Mouse (Mus musculus): Measurements from ENCODE around the gene Hsf4. TPM values are rescaled to one million over a fixed set of nuclear protein-coding genes. Genes with fewer than 3 reads are reported as not detected.
A peak's percentile ranks its signal among the peaks of the same experiment; 100 is the strongest.
"Not testable (repeated sequence)": the region's sequence is repeated elsewhere in the genome, so short reads cannot be mapped to it uniquely, and the experiment has no call there.

Hsf4 gene
- total and polyA plus RNA-seq, 3 experiments: 2.7 to 4.3 (median 3.9) TPM

DNA sequence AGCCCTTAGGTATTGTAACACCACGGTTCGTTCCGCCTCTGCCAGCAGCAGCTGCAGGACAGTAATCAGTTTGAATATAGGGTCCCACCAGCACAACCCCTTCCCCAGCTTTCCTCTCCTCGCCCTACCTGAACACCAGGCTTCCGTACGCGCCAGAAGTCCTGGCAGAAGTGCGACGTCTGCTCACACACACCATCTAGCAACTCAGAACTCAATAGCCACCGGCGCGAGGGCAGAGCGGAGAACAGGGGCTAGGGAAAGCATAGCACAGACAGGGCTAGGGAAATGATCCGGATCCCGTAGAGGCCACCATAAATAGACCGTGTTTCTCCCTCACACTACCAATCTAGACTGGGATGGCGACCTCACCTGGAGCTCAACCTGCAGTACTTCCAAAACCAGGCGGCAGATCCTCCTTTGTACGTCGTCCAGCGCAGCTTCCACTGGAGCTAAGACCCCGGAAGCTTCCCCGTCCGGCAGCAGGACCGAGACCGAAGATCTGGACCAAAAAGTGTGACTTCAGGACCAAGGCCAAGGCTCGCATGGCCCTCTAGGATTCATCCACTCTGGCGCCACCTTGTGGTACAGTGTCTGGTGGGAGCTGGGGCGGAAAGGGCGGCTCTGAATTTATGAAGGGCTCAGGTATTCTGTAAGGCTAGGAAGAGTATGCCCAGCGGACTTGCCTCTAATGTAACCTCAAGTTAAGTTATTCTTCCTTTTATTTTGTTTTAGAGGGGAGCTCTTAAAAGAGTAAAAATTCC, 21.1 kb downstream of the Hsf4 start:
- Histone ChIP-seq H3K36me3 (ENCODE audit: control insufficient read depth, insufficient read depth, low read length) (no peaks in the 10 kb centered on the region), H3K4me3 (no peak overlapping the region), H3K9ac (ENCODE audit: low read depth, low read length) (no peak overlapping the region), H3K27me3 (ENCODE audit: control insufficient read depth, insufficient read depth, low read length) (no peaks in the 10 kb centered on the region), H3K27ac (no peak overlapping the region), H3K79me2 (replicated peaks; ENCODE audit: control insufficient read depth, insufficient read depth, low read length) (no peaks in the 10 kb centered on the region), H3K4me1 (ENCODE audit: control insufficient read depth, insufficient read depth, low read length) (peaks cover 11% of the 10 kb centered on the region)
- intact Hi-C loops (cut with DNase I): loop anchor here (2.0 to 10.0 kb wide), 3 partner anchors 36 to 636 kb away; partner anchors contain the start of gene B3gnt9
- TF ChIP-seq CTCF (IDR thresholded peaks at IDR 0.05) (peak; percentile 97; the same call in 1 of the 2 replicates), EP300 (IDR thresholded peaks at IDR 0.05; ENCODE audit: insufficient read depth, low read depth, low read length) (0 out of 2 replicates have a peak, but pooled peaks have one; percentile 55), POLR2A (IDR thresholded peaks at IDR 0.05; ENCODE audit: insufficient read depth, low read depth, low read length) (no peak)
- 17% methylated on average over 31 of the region's 31 CpGs for WGBS
- peak; percentile 86 to 90 for DNase-seq

DNA sequence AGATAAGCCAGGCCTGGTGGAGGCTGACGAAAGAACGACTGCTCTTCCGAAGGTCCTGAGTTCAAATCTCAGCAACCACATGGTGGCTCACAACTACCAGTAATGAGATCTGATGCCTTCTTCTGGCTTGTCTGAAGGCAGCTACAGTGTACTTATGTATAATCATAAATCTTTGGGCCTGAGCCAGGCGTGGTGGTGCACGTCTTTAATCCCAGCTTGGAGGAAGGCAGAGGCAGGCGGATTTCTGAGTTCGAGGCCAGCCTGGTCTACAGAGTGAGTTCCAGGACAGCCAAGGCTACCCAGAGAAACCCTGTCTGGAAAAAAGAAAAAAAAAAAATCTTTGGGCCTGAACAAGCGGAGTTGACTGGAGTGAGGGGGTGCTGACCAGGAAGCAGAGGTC, 21.8 kb downstream of the Hsf4 start:
- H3K79me2 ChIP-seq (replicated peaks; ENCODE audit: control insufficient read depth, insufficient read depth, low read length); H3K9ac ChIP-seq (ENCODE audit: low read depth, low read length); H3K36me3 ChIP-seq (ENCODE audit: control insufficient read depth, insufficient read depth, low read length); H3K4me3 ChIP-seq; DNase-seq; H3K27me3 ChIP-seq (ENCODE audit: control insufficient read depth, insufficient read depth, low read length); H3K27ac ChIP-seq: not testable (repeated sequence)
- H3K4me1 ChIP-seq (ENCODE audit: control insufficient read depth, insufficient read depth, low read length): peaks cover 11% of the 10 kb centered on the region
- intact Hi-C loops (cut with DNase I): loop anchor here (2.0 to 10.0 kb wide), 3 partner anchors 37 to 637 kb away; partner anchors contain the start of gene B3gnt9
- 75% methylated on average over 8 of the region's 8 CpGs for WGBS

DNA sequence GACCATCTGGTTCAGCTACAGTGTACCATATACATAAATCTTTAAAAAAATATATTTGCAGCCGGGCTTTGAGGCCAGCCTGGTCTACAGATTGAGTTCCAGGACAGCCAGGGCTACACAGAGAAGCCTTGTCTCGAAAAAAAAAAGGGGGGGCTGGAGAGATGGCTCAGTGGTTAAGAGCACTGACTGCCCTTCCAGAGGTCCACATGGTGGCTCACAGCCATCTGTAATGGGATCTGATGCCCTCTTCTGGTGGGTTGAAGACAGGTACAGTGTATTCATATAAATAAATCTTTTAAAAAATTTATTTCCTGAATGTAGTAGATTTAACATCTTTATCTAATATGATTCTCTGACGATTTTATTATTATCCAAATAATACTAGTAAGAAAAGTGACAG, 22.2 kb downstream of the Hsf4 start:
- 53% methylated on average over 3 of the region's 3 CpGs for WGBS
- not testable (repeated sequence) for H3K27ac ChIP-seq; H3K79me2 ChIP-seq (replicated peaks; ENCODE audit: control insufficient read depth, insufficient read depth, low read length); H3K36me3 ChIP-seq (ENCODE audit: control insufficient read depth, insufficient read depth, low read length); H3K4me3 ChIP-seq; H3K27me3 ChIP-seq (ENCODE audit: control insufficient read depth, insufficient read depth, low read length); DNase-seq; H3K9ac ChIP-seq (ENCODE audit: low read depth, low read length)
- H3K4me1 ChIP-seq (ENCODE audit: control insufficient read depth, insufficient read depth, low read length): peaks cover 11% of the 10 kb centered on the region
- peak; percentile 52 for TF ChIP-seq CTCF (IDR thresholded peaks at IDR 0.05)
- intact Hi-C loops (cut with DNase I): loop anchor here (2.0 to 10.0 kb wide), 3 partner anchors 37 to 637 kb away; partner anchors contain the start of gene B3gnt9

DNA sequence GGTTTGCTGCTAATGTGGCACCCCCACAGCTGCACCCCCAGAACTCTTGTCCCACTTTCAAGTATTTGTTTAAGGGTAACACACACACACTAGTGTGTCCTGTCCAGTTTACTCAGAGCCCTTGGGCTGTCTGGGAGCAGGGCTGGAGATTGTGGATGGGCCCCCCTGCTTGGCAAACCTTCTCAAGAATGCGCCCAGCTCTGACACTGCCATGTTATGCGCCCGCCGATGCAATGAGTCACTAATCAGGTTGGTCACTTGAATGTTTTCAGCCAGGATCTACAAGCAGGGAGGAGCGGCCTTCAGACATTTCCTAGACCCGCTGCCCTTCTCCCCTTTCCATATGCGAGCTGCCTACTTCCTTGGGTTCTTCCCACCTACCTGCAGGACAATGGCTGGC, 22.9 kb downstream of the Hsf4 start:
- DNase-seq: no peak
- intact Hi-C loops (cut with DNase I): loop anchor here (5.0 to 10.0 kb wide), 2 partner anchors 170 to 638 kb away; no protein-coding TSS in a partner anchor
- Histone ChIP-seq H3K4me3 (no peak overlapping the region), H3K27ac (no peak overlapping the region), H3K27me3 (ENCODE audit: control insufficient read depth, insufficient read depth, low read length) (no peaks in the 10 kb centered on the region), H3K79me2 (replicated peaks; ENCODE audit: control insufficient read depth, insufficient read depth, low read length) (no peaks in the 10 kb centered on the region), H3K36me3 (ENCODE audit: control insufficient read depth, insufficient read depth, low read length) (no peaks in the 10 kb centered on the region), H3K4me1 (ENCODE audit: control insufficient read depth, insufficient read depth, low read length) (peaks cover 11% of the 10 kb centered on the region), H3K9ac (ENCODE audit: low read depth, low read length) (no peak overlapping the region)
- TF ChIP-seq EP300 (IDR thresholded peaks at IDR 0.05; ENCODE audit: insufficient read depth, low read depth, low read length) (no peak), POLR2A (IDR thresholded peaks at IDR 0.05; ENCODE audit: insufficient read depth, low read depth, low read length) (no peak)
- 73% methylated on average over 7 of the region's 7 CpGs for WGBS

DNA sequence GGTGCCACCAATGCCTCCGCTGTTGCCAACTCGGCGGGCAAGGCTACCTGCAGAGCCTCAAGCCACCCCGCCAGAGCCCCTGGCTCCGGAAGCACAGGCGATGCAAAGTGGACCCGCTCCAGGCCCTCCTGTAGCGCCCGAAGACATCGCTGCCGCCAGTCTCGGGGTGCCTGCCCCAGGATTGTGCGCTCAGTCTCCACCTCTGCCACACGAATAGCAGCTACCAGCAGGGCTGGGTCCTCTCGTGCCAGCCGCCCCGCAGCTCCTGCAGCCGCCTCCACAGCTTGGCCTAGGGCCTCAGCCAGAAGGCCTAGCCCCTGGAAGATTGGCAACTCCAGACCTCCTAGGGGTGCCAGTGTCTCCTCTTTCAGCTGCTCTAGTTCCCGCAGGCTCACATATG, 23.8 kb downstream of the Hsf4 start:
- H3K36me3 ChIP-seq (ENCODE audit: control insufficient read depth, insufficient read depth, low read length): no peaks in the 10 kb centered on the region
- peaks cover 13% of the 10 kb centered on the region for H3K4me1 ChIP-seq (ENCODE audit: control insufficient read depth, insufficient read depth, low read length)
- no peak for TF ChIP-seq CTCF (IDR thresholded peaks at IDR 0.05)
- TF ChIP-seq POLR2A (IDR thresholded peaks at IDR 0.05; ENCODE audit: insufficient read depth, low read depth, low read length): no peak
- no peak for TF ChIP-seq EP300 (IDR thresholded peaks at IDR 0.05; ENCODE audit: insufficient read depth, low read depth, low read length)
- H3K9ac ChIP-seq (ENCODE audit: low read depth, low read length): no peak overlapping the region
- intact Hi-C loops (cut with DNase I): loop anchor here (5.0 to 10.0 kb wide), 2 partner anchors 171 to 639 kb away; no protein-coding TSS in a partner anchor
- no peaks in the 10 kb centered on the region for H3K27me3 ChIP-seq (ENCODE audit: control insufficient read depth, insufficient read depth, low read length)
- H3K79me2 ChIP-seq (replicated peaks; ENCODE audit: control insufficient read depth, insufficient read depth, low read length): no peaks in the 10 kb centered on the region
- no peak for DNase-seq
- no peak overlapping the region for H3K27ac ChIP-seq
- WGBS: 79% methylated on average over 19 of the region's 19 CpGs
- no peak overlapping the region for H3K4me3 ChIP-seq

DNA sequence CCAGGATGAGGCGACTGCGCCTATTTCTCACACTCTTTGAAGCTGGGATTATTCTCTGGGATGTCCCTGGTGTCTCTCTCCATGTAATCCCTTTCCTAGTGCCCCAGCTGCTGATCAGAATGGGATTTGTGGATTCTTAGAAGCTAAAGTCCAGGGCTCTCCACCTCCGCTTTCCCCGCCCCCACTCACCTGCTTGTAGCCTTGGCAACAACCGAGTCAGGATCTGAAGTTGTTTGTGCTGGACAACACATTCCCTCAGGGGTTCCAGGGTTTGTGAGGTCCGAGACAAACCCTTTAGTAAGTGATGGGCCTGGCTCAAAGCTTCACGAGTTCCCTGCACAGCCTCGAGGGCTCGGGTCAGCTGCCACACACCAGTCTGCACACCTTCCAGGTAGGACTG, 25.2 kb downstream of the Hsf4 start:
- no peak for DNase-seq
- Histone ChIP-seq H3K27me3 (ENCODE audit: control insufficient read depth, insufficient read depth, low read length) (no peaks in the 10 kb centered on the region), H3K9ac (ENCODE audit: low read depth, low read length) (peak overlapping the region; percentile 51), H3K4me1 (ENCODE audit: control insufficient read depth, insufficient read depth, low read length) (peaks cover 10% of the 10 kb centered on the region), H3K36me3 (ENCODE audit: control insufficient read depth, insufficient read depth, low read length) (peaks cover 4% of the 10 kb centered on the region), H3K4me3 (peak overlapping the region; percentile 34), H3K79me2 (replicated peaks; ENCODE audit: control insufficient read depth, insufficient read depth, low read length) (no peaks in the 10 kb centered on the region), H3K27ac (peak overlapping the region; percentile 88)
- intact Hi-C loops (cut with DNase I): loop anchor here (5.0 to 10.0 kb wide), 2 partner anchors 172 to 640 kb away; no protein-coding TSS in a partner anchor
- 59% methylated on average over 9 of the region's 9 CpGs for WGBS
- no peak for TF ChIP-seq CTCF (IDR thresholded peaks at IDR 0.05)
- no peak for TF ChIP-seq POLR2A (IDR thresholded peaks at IDR 0.05; ENCODE audit: insufficient read depth, low read depth, low read length)
- TF ChIP-seq EP300 (IDR thresholded peaks at IDR 0.05; ENCODE audit: insufficient read depth, low read depth, low read length): no peak
